Mouse (Mus musculus): ENCODE measurements around the gene Stard5. TPM values are rescaled to one million over a fixed set of nuclear protein-coding genes. Genes with fewer than 3 reads are reported as not detected.

The Stard5 gene
- polyA plus RNA-seq, 1 experiment from 2014 or later: 6.0 TPM

- no peaks in the 10 kb centered on the region for H3K9me3 ChIP-seq (replicated peaks; ENCODE audit: control insufficient read depth, low read length, poor library complexity, severe bottlenecking)
- no peaks in the 10 kb centered on the region for H3K27me3 ChIP-seq (ENCODE audit: control insufficient read depth, insufficient read depth, low read depth, low read length)
- H3K4me1 ChIP-seq (ENCODE audit: control insufficient read depth, insufficient read depth, low read length): no peaks in the 10 kb centered on the region
- ATAC-seq: no peak
- H3K27ac ChIP-seq (ENCODE audit: low read length): no peak overlapping the region
- WGBS: 65% methylated on average over 2 of the region's 2 CpGs
- no peak overlapping the region for H3K9ac ChIP-seq (ENCODE audit: low read depth, low read length)
- no peak overlapping the region for H3K4me3 ChIP-seq (ENCODE audit: low read depth, low read length)
- H3K36me3 ChIP-seq (ENCODE audit: control insufficient read depth, insufficient read depth, low read length): peaks cover 2% of the 10 kb centered on the region; the same call in 1 of the 2 replicates
- H3K4me2 ChIP-seq (ENCODE audit: low read length): no peak overlapping the region
These were observed 9.4 kb downstream of the Stard5 start for GRCm38 (mm10) chr7:83641163-83641562.

GRCm38 (mm10) chr7:83643581-83643980 is 11.8 kb downstream of the Stard5 start:
- H3K36me3 ChIP-seq (ENCODE audit: control insufficient read depth, insufficient read depth, low read length): peaks cover 2% of the 10 kb centered on the region; the same call in 1 of the 2 replicates
- no peak overlapping the region for H3K27ac ChIP-seq (ENCODE audit: low read length)
- no peaks in the 10 kb centered on the region for H3K4me1 ChIP-seq (ENCODE audit: control insufficient read depth, insufficient read depth, low read length)
- H3K9ac ChIP-seq (ENCODE audit: low read depth, low read length): no peak overlapping the region
- H3K27me3 ChIP-seq (ENCODE audit: control insufficient read depth, insufficient read depth, low read depth, low read length): no peaks in the 10 kb centered on the region
- H3K4me2 ChIP-seq (ENCODE audit: low read length): no peak overlapping the region
- H3K9me3 ChIP-seq (replicated peaks; ENCODE audit: control insufficient read depth, low read length, poor library complexity, severe bottlenecking): no peaks in the 10 kb centered on the region
- no peak for ATAC-seq
- 89% methylated on average over 6 of the region's 6 CpGs for whole genome bisulfite sequencing
- no peak overlapping the region for H3K4me3 ChIP-seq (ENCODE audit: low read depth, low read length)

- ATAC-seq: no peak
These were observed 13.0 kb downstream of the Stard5 start for GRCm38 (mm10) chr7:83644761-83645160.

GRCm38 (mm10) chr7:83645476-83645875 is 13.7 kb downstream of the Stard5 start:
- Histone ChIP-seq H3K27ac (ENCODE audit: low read length) (no peak overlapping the region), H3K4me2 (ENCODE audit: low read length) (no peak overlapping the region), H3K27me3 (ENCODE audit: control insufficient read depth, insufficient read depth, low read depth, low read length) (no peaks in the 10 kb centered on the region), H3K4me1 (ENCODE audit: control insufficient read depth, insufficient read depth, low read length) (no peaks in the 10 kb centered on the region), H3K9me3 (replicated peaks; ENCODE audit: control insufficient read depth, low read length, poor library complexity, severe bottlenecking) (no peaks in the 10 kb centered on the region), H3K9ac (ENCODE audit: low read depth, low read length) (no peak overlapping the region), H3K36me3 (ENCODE audit: control insufficient read depth, insufficient read depth, low read length) (peaks cover 2% of the 10 kb centered on the region; the same call in 1 of the 2 replicates), H3K4me3 (ENCODE audit: low read depth, low read length) (no peak overlapping the region)
- WGBS: 81% methylated on average over 5 of the region's 5 CpGs
- ATAC-seq: no peak

More at GRCm38 (mm10) chr7:83644761-83645160, 13.0 kb downstream of the Stard5 start:
- no peak overlapping the region for H3K4me2 ChIP-seq (ENCODE audit: low read length)
- H3K4me3 ChIP-seq (ENCODE audit: low read depth, low read length): no peak overlapping the region
- 90% methylated on average over 2 of the region's 2 CpGs for WGBS
- no peaks in the 10 kb centered on the region for H3K4me1 ChIP-seq (ENCODE audit: control insufficient read depth, insufficient read depth, low read length)
- H3K36me3 ChIP-seq (ENCODE audit: control insufficient read depth, insufficient read depth, low read length): peaks cover 2% of the 10 kb centered on the region; the same call in 1 of the 2 replicates
- no peaks in the 10 kb centered on the region for H3K9me3 ChIP-seq (replicated peaks; ENCODE audit: control insufficient read depth, low read length, poor library complexity, severe bottlenecking)
- H3K27ac ChIP-seq (ENCODE audit: low read length): no peak overlapping the region
- no peaks in the 10 kb centered on the region for H3K27me3 ChIP-seq (ENCODE audit: control insufficient read depth, insufficient read depth, low read depth, low read length)
- H3K9ac ChIP-seq (ENCODE audit: low read depth, low read length): no peak overlapping the region

GRCm38 (mm10) chr7:83648807-83649206 is 17.0 kb downstream of the Stard5 start:
- no peak for ATAC-seq
- 81% methylated on average over 7 of the region's 7 CpGs for WGBS
- H3K27ac ChIP-seq (ENCODE audit: low read length): no peak overlapping the region

GRCm38 (mm10) chr7:83650638-83651037 is 18.9 kb downstream of the Stard5 start:
- H3K9me3 ChIP-seq (replicated peaks; ENCODE audit: control insufficient read depth, low read length, poor library complexity, severe bottlenecking): no peaks in the 10 kb centered on the region
- no peaks in the 10 kb centered on the region for H3K4me1 ChIP-seq (ENCODE audit: control insufficient read depth, insufficient read depth, low read length)
- H3K27me3 ChIP-seq (ENCODE audit: control insufficient read depth, insufficient read depth, low read depth, low read length): no peaks in the 10 kb centered on the region
- H3K27ac ChIP-seq (ENCODE audit: low read length): no peak overlapping the region
- H3K4me2 ChIP-seq (ENCODE audit: low read length): no peak overlapping the region
- no peak overlapping the region for H3K4me3 ChIP-seq (ENCODE audit: low read depth, low read length)
- ATAC-seq: no peak
- H3K36me3 ChIP-seq (ENCODE audit: control insufficient read depth, insufficient read depth, low read length): no peaks in the 10 kb centered on the region
- H3K9ac ChIP-seq (ENCODE audit: low read depth, low read length): no peak overlapping the region
- 93% methylated on average over 5 of the region's 5 CpGs for WGBS

More at GRCm38 (mm10) chr7:83648807-83649206, 17.0 kb downstream of the Stard5 start:
- no peak overlapping the region for H3K9ac ChIP-seq (ENCODE audit: low read depth, low read length)
- H3K27me3 ChIP-seq (ENCODE audit: control insufficient read depth, insufficient read depth, low read depth, low read length): no peaks in the 10 kb centered on the region
- no peak overlapping the region for H3K4me2 ChIP-seq (ENCODE audit: low read length)
- H3K9me3 ChIP-seq (replicated peaks; ENCODE audit: control insufficient read depth, low read length, poor library complexity, severe bottlenecking): no peaks in the 10 kb centered on the region
- no peaks in the 10 kb centered on the region for H3K4me1 ChIP-seq (ENCODE audit: control insufficient read depth, insufficient read depth, low read length)
- no peak overlapping the region for H3K4me3 ChIP-seq (ENCODE audit: low read depth, low read length)
- no peaks in the 10 kb centered on the region for H3K36me3 ChIP-seq (ENCODE audit: control insufficient read depth, insufficient read depth, low read length)

- 73% methylated on average over 5 of the region's 5 CpGs for WGBS
- H3K9me3 ChIP-seq (replicated peaks; ENCODE audit: control insufficient read depth, low read length, poor library complexity, severe bottlenecking): no peaks in the 10 kb centered on the region
- H3K27ac ChIP-seq (ENCODE audit: low read length): no peak overlapping the region
- no peak overlapping the region for H3K4me3 ChIP-seq (ENCODE audit: low read depth, low read length)
- H3K4me1 ChIP-seq (ENCODE audit: control insufficient read depth, insufficient read depth, low read length): no peaks in the 10 kb centered on the region
- H3K27me3 ChIP-seq (ENCODE audit: control insufficient read depth, insufficient read depth, low read depth, low read length): no peaks in the 10 kb centered on the region
- H3K4me2 ChIP-seq (ENCODE audit: low read length): no peak overlapping the region
- H3K9ac ChIP-seq (ENCODE audit: low read depth, low read length): no peak overlapping the region
- no peaks in the 10 kb centered on the region for H3K36me3 ChIP-seq (ENCODE audit: control insufficient read depth, insufficient read depth, low read length)
- ATAC-seq: no peak
These were observed 20.7 kb downstream of the Stard5 start for GRCm38 (mm10) chr7:83652498-83652897.

GRCm38 (mm10) chr7:83653605-83654051 is 21.9 kb downstream of the Stard5 start:
- Histone ChIP-seq H3K9ac (ENCODE audit: low read depth, low read length) (no peak overlapping the region), H3K27ac (ENCODE audit: low read length) (no peak overlapping the region), H3K36me3 (ENCODE audit: control insufficient read depth, insufficient read depth, low read length) (no peaks in the 10 kb centered on the region), H3K4me2 (ENCODE audit: low read length) (no peak overlapping the region), H3K4me1 (ENCODE audit: control insufficient read depth, insufficient read depth, low read length) (no peaks in the 10 kb centered on the region), H3K4me3 (ENCODE audit: low read depth, low read length) (no peak overlapping the region), H3K27me3 (ENCODE audit: control insufficient read depth, insufficient read depth, low read depth, low read length) (no peaks in the 10 kb centered on the region), H3K9me3 (replicated peaks; ENCODE audit: control insufficient read depth, low read length, poor library complexity, severe bottlenecking) (no peaks in the 10 kb centered on the region)
- 85% methylated on average over 2 of the region's 2 CpGs for WGBS
- ATAC-seq: no peak

- H3K9me3 ChIP-seq (replicated peaks; ENCODE audit: control insufficient read depth, low read length, poor library complexity, severe bottlenecking): no peaks in the 10 kb centered on the region
- no peak for ATAC-seq
- no peak overlapping the region for H3K9ac ChIP-seq (ENCODE audit: low read depth, low read length)
- no peaks in the 10 kb centered on the region for H3K36me3 ChIP-seq (ENCODE audit: control insufficient read depth, insufficient read depth, low read length)
- H3K27me3 ChIP-seq (ENCODE audit: control insufficient read depth, insufficient read depth, low read depth, low read length): no peaks in the 10 kb centered on the region
- 89% methylated on average over 2 of the region's 2 CpGs for WGBS
- no peak overlapping the region for H3K27ac ChIP-seq (ENCODE audit: low read length)
- H3K4me1 ChIP-seq (ENCODE audit: control insufficient read depth, insufficient read depth, low read length): no peaks in the 10 kb centered on the region
- H3K4me3 ChIP-seq (ENCODE audit: low read depth, low read length): no peak overlapping the region
- H3K4me2 ChIP-seq (ENCODE audit: low read length): no peak overlapping the region
These were observed 22.4 kb downstream of the Stard5 start for GRCm38 (mm10) chr7:83654196-83654595.
